Mouse (Mus musculus) forebrain, embryonic 10.5 days (tissue): ENCODE data around the gene Maz. TPM values are rescaled to one million over a fixed set of nuclear protein-coding genes. Genes with fewer than 3 reads are reported as not detected.

Experiments
- DNase-seq: peaks from one replicate; pipeline ENCODE4 v3.0.0-alpha.2; 2017; ENCODE audit warnings: low spot score; ENCODE audit errors: extremely low spot score
- H3K27ac ChIP-seq: fragments of 300-500 bp; sonication (generic); 2 replicates; pipeline ENCODE4 v1.5.1; 2016; ENCODE audit warnings: mild to moderate bottlenecking
- H3K27me3 ChIP-seq: fragments of 300-500 bp; sonication (generic); 2 replicates; pipeline ENCODE4 v1.6.1; 2016; ENCODE audit warnings: mild to moderate bottlenecking; ENCODE audit not compliant: poor library complexity, severe bottlenecking
- H3K36me3 ChIP-seq: fragments of 300-500 bp; sonication (generic); replicated peaks from 2 replicates; pipeline ENCODE4 v1.6.1; 2016; ENCODE audit warnings: mild to moderate bottlenecking, moderate library complexity
- H3K4me1 ChIP-seq: fragments of 300-500 bp; sonication (generic); 2 replicates; pipeline ENCODE4 v1.6.1; 2016
- H3K4me3 ChIP-seq: fragments of 300-500 bp; sonication (generic); 2 replicates; pipeline ENCODE4 v1.5.1; 2016; ENCODE audit warnings: mild to moderate bottlenecking, moderate library complexity
- H3K9me3 ChIP-seq: fragments of 300-500 bp; sonication (generic); 2 replicates; pipeline ENCODE4 v1.6.1; 2016; ENCODE audit warnings: mild to moderate bottlenecking, moderate library complexity
- WGBS: fragments of 180-500 bp; shearing (Covaris S2); methylation state at CpG from one replicate; pipeline ENCODE4 v1.1.7; 2016; 5-methylcytosine and 5-hydroxymethylcytosine counted together
- polyA plus RNA-seq: library from polyadenylated mRNA; unstranded; fragments of >200 nt; fragmentation: Nextera tagmentation; extraction: Ambion mirVana; gene quantifications from 2 replicates; pipeline ENCODE4 v1.2.1, GENCODE M21; 2016

Gene Maz
- 60.2 and 65.7 TPM in 2 replicates for polyA plus RNA-seq

GRCm38 (mm10) chr7:127026984-127027726 lies at the start of gene Maz:
Maz (minus strand) TSS chr7:127027037.
- peaks cover 85% of the 10 kb centered on the region for H3K36me3 ChIP-seq
- H3K4me3 ChIP-seq, result peak within 1 kb of the TSS; percentile 92
- H3K27ac ChIP-seq, result peak within 1 kb of the TSS; percentile 100
- under 1% methylated on average over 54 of the region's 63 CpGs for WGBS
- H3K4me1 ChIP-seq, result peaks cover 47% of the 10 kb centered on the region
- no peaks in the 10 kb centered on the region for H3K27me3 ChIP-seq
- peak; percentile 99 for DNase-seq
- no peaks in the 10 kb centered on the region for H3K9me3 ChIP-seq

- no peak for DNase-seq
- no peaks in the 10 kb centered on the region for H3K36me3 ChIP-seq
- H3K9me3 ChIP-seq, result no peaks in the 10 kb centered on the region
- H3K4me1 ChIP-seq, result peaks cover 12% of the 10 kb centered on the region
- 93% methylated on average over 5 of the region's 5 CpGs for WGBS
- H3K27me3 ChIP-seq, result no peaks in the 10 kb centered on the region
- no peak overlapping the region for H3K27ac ChIP-seq
- no peak overlapping the region for H3K4me3 ChIP-seq
Observed at GRCm38 (mm10) chr7:127076188-127076587, 49.4 kb upstream of the Maz start.

- H3K27ac ChIP-seq, result no peak overlapping the region
- WGBS, result 93% methylated on average over 4 of the region's 4 CpGs
- H3K4me1 ChIP-seq, result peaks cover 12% of the 10 kb centered on the region
- H3K27me3 ChIP-seq, result no peaks in the 10 kb centered on the region
- no peaks in the 10 kb centered on the region for H3K9me3 ChIP-seq
- no peaks in the 10 kb centered on the region for H3K36me3 ChIP-seq
- H3K4me3 ChIP-seq, result no peak overlapping the region
- DNase-seq, result no peak
Observed at GRCm38 (mm10) chr7:127073221-127073620, 46.4 kb upstream of the Maz start.

GRCm38 (mm10) chr7:127070871-127071413 lies 44.1 kb upstream of the Maz start:
- H3K9me3 ChIP-seq, result no peaks in the 10 kb centered on the region
- no peak overlapping the region for H3K4me3 ChIP-seq
- no peaks in the 10 kb centered on the region for H3K27me3 ChIP-seq
- no peak for DNase-seq
- 74% methylated on average over 4 of the region's 4 CpGs for WGBS
- H3K4me1 ChIP-seq, result peaks cover 12% of the 10 kb centered on the region
- no peak overlapping the region for H3K27ac ChIP-seq
- no peaks in the 10 kb centered on the region for H3K36me3 ChIP-seq

GRCm38 (mm10) chr7:127066317-127066716 lies 39.5 kb upstream of the Maz start:
- H3K27ac ChIP-seq, result no peak overlapping the region
- DNase-seq, result no peak
- no peaks in the 10 kb centered on the region for H3K36me3 ChIP-seq
- WGBS, result 83% methylated on average over 4 of the region's 4 CpGs
- no peaks in the 10 kb centered on the region for H3K27me3 ChIP-seq
- no peak overlapping the region for H3K4me3 ChIP-seq
- peaks cover 2% of the 10 kb centered on the region; the same call in 1 of the 2 replicates for H3K4me1 ChIP-seq
- H3K9me3 ChIP-seq, result no peaks in the 10 kb centered on the region

- no peaks in the 10 kb centered on the region for H3K9me3 ChIP-seq
- WGBS, result 88% methylated on average over 6 of the region's 6 CpGs
- H3K4me1 ChIP-seq, result no peaks in the 10 kb centered on the region
- H3K4me3 ChIP-seq, result no peak overlapping the region
- no peaks in the 10 kb centered on the region for H3K27me3 ChIP-seq
- H3K36me3 ChIP-seq, result no peaks in the 10 kb centered on the region
- H3K27ac ChIP-seq, result no peak overlapping the region
- DNase-seq, result no peak
Observed at GRCm38 (mm10) chr7:127065538-127065937, 38.7 kb upstream of the Maz start.

GRCm38 (mm10) chr7:127055026-127055585 lies 28.3 kb upstream of the Maz start:
- no peak for DNase-seq
- 77% methylated on average over 5 of the region's 5 CpGs for WGBS
- Histone ChIP-seq H3K9me3 (no peaks in the 10 kb centered on the region), H3K27me3 (no peaks in the 10 kb centered on the region), H3K4me3 (no peak overlapping the region), H3K36me3 (no peaks in the 10 kb centered on the region), H3K27ac (no peak overlapping the region), H3K4me1 (no peaks in the 10 kb centered on the region)

- under 1% methylated on average over 53 of the region's 53 CpGs for WGBS
- Histone ChIP-seq H3K27ac (peak within 1 kb of the TSS; percentile 96), H3K4me3 (peak within 1 kb of the TSS; percentile 97), H3K4me1 (peaks cover 23% of the 10 kb centered on the region), H3K27me3 (no peaks in the 10 kb centered on the region), H3K36me3 (peaks cover 37% of the 10 kb centered on the region), H3K9me3 (no peaks in the 10 kb centered on the region)
- peak; percentile 90 for DNase-seq
Observed at GRCm38 (mm10) chr7:127041851-127042672, 15.2 kb upstream of the Maz start, which contains the start of gene Kif22. Kif22 (minus strand) TSS chr7:127042471.

GRCm38 (mm10) chr7:127031244-127031643 lies 4.4 kb upstream of the Maz start:
- H3K4me1 ChIP-seq, result peaks cover 14% of the 10 kb centered on the region
- H3K36me3 ChIP-seq, result peaks cover 89% of the 10 kb centered on the region

GRCm38 (mm10) chr7:127030172-127030571 lies 3.3 kb upstream of the Maz start:
- 98% methylated on average over 1 of the region's 1 CpGs for WGBS
- DNase-seq, result no peak

More at GRCm38 (mm10) chr7:127031244-127031643, 4.4 kb upstream of the Maz start:
- Histone ChIP-seq H3K4me3 (no peak overlapping the region), H3K27ac (no peak overlapping the region), H3K9me3 (no peaks in the 10 kb centered on the region), H3K27me3 (no peaks in the 10 kb centered on the region)
- DNase-seq, result no peak
- WGBS, result 95% methylated on average over 1 of the region's 1 CpGs

GRCm38 (mm10) chr7:127027885-127028284 lies 1.0 kb upstream of the Maz start:
- no peaks in the 10 kb centered on the region for H3K9me3 ChIP-seq
- WGBS, result 66% methylated on average over 8 of the region's 8 CpGs
- peak overlapping the region; percentile 92 for H3K4me3 ChIP-seq
- H3K27me3 ChIP-seq, result no peaks in the 10 kb centered on the region
- peaks cover 39% of the 10 kb centered on the region for H3K4me1 ChIP-seq
- peak overlapping the region; percentile 100 for H3K27ac ChIP-seq
- no peak for DNase-seq
- peaks cover 85% of the 10 kb centered on the region for H3K36me3 ChIP-seq

More at GRCm38 (mm10) chr7:127030172-127030571, 3.3 kb upstream of the Maz start:
- peaks cover 16% of the 10 kb centered on the region for H3K4me1 ChIP-seq
- no peaks in the 10 kb centered on the region for H3K9me3 ChIP-seq
- no peaks in the 10 kb centered on the region for H3K27me3 ChIP-seq
- peaks cover 85% of the 10 kb centered on the region for H3K36me3 ChIP-seq
- no peak overlapping the region for H3K27ac ChIP-seq
- no peak overlapping the region for H3K4me3 ChIP-seq

- H3K36me3 ChIP-seq, result peaks cover 85% of the 10 kb centered on the region
- no peaks in the 10 kb centered on the region for H3K9me3 ChIP-seq
- H3K4me1 ChIP-seq, result peaks cover 52% of the 10 kb centered on the region
- peak overlapping the region; percentile 100 for H3K27ac ChIP-seq
- H3K27me3 ChIP-seq, result no peaks in the 10 kb centered on the region
- 0% methylated on average over 6 of the region's 48 CpGs for WGBS
- DNase-seq, result no peak
- H3K4me3 ChIP-seq, result peak overlapping the region; percentile 92
Observed at GRCm38 (mm10) chr7:127026616-127026983, 237 bp downstream of the Maz start.
